Mouse (Mus musculus) heart, adult 2 months (tissue): ENCODE measurements at regions not wholly inside any gene's neighbourhood (a gene's known extent, or its start where the extent isn't known, plus 50 kb on each side); places are given as distances from the start of the nearest gene placed in this dataset.
A peak's percentile ranks its signal among the peaks of the same experiment; 100 is the strongest.

ENCODE experiments used
- DNase-seq, 2 experiments: peaks; one replicate each; pipeline ENCODE4 v3.0.0; 2021
- H3K27ac ChIP-seq: fragments of 200-600 bp; 2 replicates; pipeline ENCODE4 v1.8.1; 2022
- H3K27me3 ChIP-seq: fragments of 200-500 bp; 2 replicates; pipeline ENCODE4 v1.6.1; 2012; ENCODE audit warnings: mild to moderate bottlenecking, low read length, inconsistent platforms, mixed read lengths; ENCODE audit not compliant: control insufficient read depth, insufficient read depth
- H3K36me3 ChIP-seq: fragments of 200-500 bp; 2 replicates; pipeline ENCODE4 v1.6.1; 2012; ENCODE audit warnings: low read length, inconsistent platforms; ENCODE audit not compliant: control insufficient read depth, insufficient read depth
- H3K4me1 ChIP-seq: fragments of 200-500 bp; 2 replicates; pipeline ENCODE4 v1.6.1; 2011; ENCODE audit warnings: low read length; ENCODE audit not compliant: control insufficient read depth, insufficient read depth
- H3K4me3 ChIP-seq: fragments of 200-600 bp; 2 replicates; pipeline ENCODE4 v1.8.1; 2022
- H3K79me2 ChIP-seq: fragments of 200-500 bp; replicated peaks from 2 replicates; pipeline ENCODE4 v1.6.1; 2012; ENCODE audit warnings: mild to moderate bottlenecking, inconsistent platforms, low read length, moderate library complexity, mixed read lengths; ENCODE audit not compliant: control insufficient read depth, insufficient read depth
- H3K9ac ChIP-seq: fragments of 200-500 bp; 2 replicates; pipeline ENCODE4 v1.6.1; 2012; ENCODE audit warnings: low read depth, mild to moderate bottlenecking, control low read depth, inconsistent platforms, low read length, mixed read lengths
- CTCF ChIP-seq: fragments of 200-600 bp; IDR thresholded peaks from 2 replicates; pipeline ENCODE4 v1.8.1; 2022; ENCODE audit warnings: antibody characterized with exemption, mild to moderate bottlenecking, moderate library complexity
- EP300 ChIP-seq: fragments of 200-500 bp; IDR thresholded peaks from 2 replicates; pipeline ENCODE4 v1.6.1; 2011; ENCODE audit warnings: low read depth, low read length, control low read depth; ENCODE audit not compliant: insufficient read depth
- POLR2A ChIP-seq: fragments of 200-500 bp; IDR thresholded peaks from 2 replicates; pipeline ENCODE4 v1.6.1; 2011; ENCODE audit warnings: mild to moderate bottlenecking, low read depth, low read length, control low read depth; ENCODE audit not compliant: insufficient read depth
- WGBS: fragments of 180-500 bp; shearing (Covaris S2); methylation state at CpG from one replicate; pipeline ENCODE4 v1.1.7; 2018; 5-methylcytosine and 5-hydroxymethylcytosine counted together
- intact Hi-C: fragments of 180-260 bp; cut with DNase I; formaldehyde crosslinking; loops from one replicate; pipeline ENCODE4 v1.15.1; 2025

GRCm38 (mm10) chr12:106173211-106173610 is 163.2 kb downstream of the Vrk1 start:
- TF ChIP-seq CTCF (no peak), POLR2A (no peak), EP300 (no peak)
- intact Hi-C loops = no loop called here
- Histone ChIP-seq H3K4me3 (no peak overlapping the region), H3K9ac (no peak overlapping the region), H3K79me2 (no peaks in the 10 kb centered on the region), H3K36me3 (no peaks in the 10 kb centered on the region), H3K4me1 (no peaks in the 10 kb centered on the region), H3K27ac (no peak overlapping the region), H3K27me3 (peaks cover 5% of the 10 kb centered on the region)
- DNase-seq = no peak
- 50% methylated on average over 8 of the region's 8 CpGs for WGBS

DNA sequence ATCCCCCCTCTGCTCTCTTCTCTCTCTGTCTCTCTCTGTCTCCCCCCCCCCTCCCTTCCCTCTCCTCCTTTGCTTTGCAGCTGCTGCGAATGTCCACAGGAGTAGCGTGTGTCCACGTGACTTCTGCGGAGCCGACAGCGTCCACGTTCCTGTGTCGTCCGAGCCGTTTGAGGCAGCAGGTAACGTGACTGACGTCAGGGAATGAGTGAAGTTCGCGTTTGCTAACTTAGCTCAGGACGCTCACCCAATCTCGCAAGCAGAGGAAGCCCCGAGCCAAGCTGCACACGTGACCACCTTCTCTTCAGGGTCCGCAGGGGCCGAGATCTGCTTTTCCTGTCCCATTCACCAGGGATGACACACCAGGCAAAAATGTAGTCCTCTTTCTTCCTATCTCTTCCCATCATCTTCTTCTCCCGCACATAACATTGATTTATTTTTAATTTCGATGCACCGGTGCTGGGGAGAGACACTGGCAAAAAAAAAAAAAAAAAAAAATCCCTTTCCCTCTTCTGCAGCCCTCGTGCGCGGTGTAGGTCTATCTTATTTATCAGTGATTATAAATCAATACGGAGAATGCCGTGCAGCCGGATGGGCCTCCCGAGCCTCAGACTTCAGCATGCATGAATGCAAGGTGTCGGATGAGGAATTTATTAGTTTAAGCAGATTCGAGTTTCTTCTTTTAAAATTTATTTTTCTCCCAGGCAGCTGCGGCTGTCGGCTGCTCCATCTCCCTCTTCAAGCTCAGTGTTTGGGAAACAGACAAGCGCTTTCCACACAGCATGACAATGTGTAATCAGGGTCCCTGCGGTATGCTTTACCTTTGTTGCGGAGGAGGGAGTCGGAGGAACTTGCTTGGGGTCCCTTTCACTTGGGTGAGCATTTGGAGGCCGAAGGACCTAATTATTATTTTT is 164.3 kb downstream of the Vrk1 start:
- no peaks in the 10 kb centered on the region for H3K79me2 ChIP-seq
- no peaks in the 10 kb centered on the region for H3K4me1 ChIP-seq
- H3K27me3 ChIP-seq = peaks cover 5% of the 10 kb centered on the region
- no peak for DNase-seq
- intact Hi-C loops = no loop called here
- no peak overlapping the region for H3K27ac ChIP-seq
- TF ChIP-seq EP300 = no peak
- TF ChIP-seq CTCF = no peak
- TF ChIP-seq POLR2A = no peak
- WGBS = 1% methylated on average over 39 of the region's 39 CpGs
- peak overlapping the region; percentile 33 for H3K4me3 ChIP-seq
- H3K9ac ChIP-seq = no peak overlapping the region
- no peaks in the 10 kb centered on the region for H3K36me3 ChIP-seq

DNA sequence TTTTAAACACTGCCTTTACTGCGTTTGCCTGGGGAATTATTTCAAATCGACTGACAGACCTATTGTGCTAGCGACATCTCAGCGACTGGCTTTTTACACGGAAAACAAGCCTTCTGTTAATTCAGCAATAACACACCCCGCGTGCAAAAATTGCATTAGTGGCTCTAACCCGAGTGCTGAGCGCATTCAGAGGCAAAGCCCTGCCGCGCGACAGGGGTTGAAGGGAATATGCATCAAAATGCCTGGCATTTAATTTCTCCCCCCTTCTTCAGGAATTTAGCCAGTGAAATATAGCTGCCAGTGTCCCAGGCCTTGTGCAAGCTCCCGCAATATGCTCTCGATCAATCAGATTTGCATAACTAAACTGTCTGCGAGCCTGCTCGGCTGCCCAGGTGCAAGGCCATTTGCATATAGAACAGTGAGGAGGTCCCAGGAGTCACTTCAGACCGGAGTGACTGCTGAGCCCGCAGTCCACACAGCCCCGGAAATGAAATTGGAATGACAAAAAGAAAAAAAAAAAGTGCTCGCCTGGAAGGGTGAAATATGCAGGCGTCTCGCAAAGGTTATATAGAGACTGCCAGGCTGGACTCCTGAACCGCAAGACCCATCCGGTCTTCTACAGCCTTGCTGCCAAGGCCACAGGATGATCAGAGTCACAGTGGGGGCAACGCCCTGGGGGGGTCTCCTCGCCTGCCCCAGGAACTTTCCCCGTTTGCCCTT is 165.1 kb downstream of the Vrk1 start:
- H3K4me3 ChIP-seq = peak overlapping the region; percentile 33; the same call in 1 of the 2 replicates
- WGBS = 5% methylated on average over 27 of the region's 27 CpGs
- TF ChIP-seq POLR2A (no peak), EP300 (no peak), CTCF (no peak)
- H3K9ac ChIP-seq = no peak overlapping the region
- peaks cover 5% of the 10 kb centered on the region for H3K27me3 ChIP-seq
- DNase-seq = no peak
- intact Hi-C loops = no loop called here
- no peaks in the 10 kb centered on the region for H3K36me3 ChIP-seq
- H3K79me2 ChIP-seq = no peaks in the 10 kb centered on the region
- H3K27ac ChIP-seq = no peak overlapping the region
- H3K4me1 ChIP-seq = no peaks in the 10 kb centered on the region

GRCm38 (mm10) chr12:106177302-106177701 is 167.3 kb downstream of the Vrk1 start:
- H3K27me3 ChIP-seq = peaks cover 5% of the 10 kb centered on the region
- no peaks in the 10 kb centered on the region for H3K36me3 ChIP-seq
- no peaks in the 10 kb centered on the region for H3K4me1 ChIP-seq
- no peak overlapping the region for H3K27ac ChIP-seq
- no peak overlapping the region for H3K9ac ChIP-seq
- intact Hi-C loops = no loop called here
- no peak overlapping the region for H3K4me3 ChIP-seq
- WGBS = 51% methylated on average over 4 of the region's 4 CpGs
- no peak for TF ChIP-seq EP300
- no peak for TF ChIP-seq POLR2A
- no peak for TF ChIP-seq CTCF
- DNase-seq = no peak
- no peaks in the 10 kb centered on the region for H3K79me2 ChIP-seq

GRCm38 (mm10) chr12:106177861-106178260 is 167.8 kb downstream of the Vrk1 start:
- Histone ChIP-seq H3K4me1 (no peaks in the 10 kb centered on the region), H3K9ac (no peak overlapping the region), H3K79me2 (no peaks in the 10 kb centered on the region), H3K36me3 (no peaks in the 10 kb centered on the region), H3K27me3 (peaks cover 5% of the 10 kb centered on the region), H3K4me3 (no peak overlapping the region), H3K27ac (no peak overlapping the region)
- TF ChIP-seq EP300 (no peak), CTCF (no peak), POLR2A (no peak)
- intact Hi-C loops = no loop called here
- 72% methylated on average over 3 of the region's 3 CpGs for WGBS
- DNase-seq = no peak
